Mouse (Mus musculus) stomach, embryonic 16.5 days (tissue): ENCODE data around the gene Gm43638. TPM values are rescaled to one million over a fixed set of nuclear protein-coding genes. Genes with fewer than 3 reads are reported as not detected.

Experiments
- polyA plus RNA-seq: library from polyadenylated mRNA; unstranded; fragments of >200 nt; fragmentation: Nextera tagmentation; extraction: Ambion mirVana; gene quantifications from 2 replicates; pipeline ENCODE4 v1.2.1, GENCODE M21; 2015

Gene Gm43638
- polyA plus RNA-seq, 1 experiment from 2014 or later, result not detected

Other genes with a start within 250 kb of the Gm43638 start
- 0.06 TPM in 1 of 2 replicates, not detected in the other for gene Ugt2b37, start 232.0 kb downstream of the Gm43638 start, polyA plus RNA-seq
- 0.39 and 0.58 TPM in 2 replicates for gene Ugt2a3, start 149.6 kb downstream of the Gm43638 start, polyA plus RNA-seq
- not detected in 2 replicates for gene Ugt2b38, start 62.6 kb downstream of the Gm43638 start, polyA plus RNA-seq
- not detected in 2 replicates for gene Ugt2a2, start 4.5 kb downstream of the Gm43638 start, polyA plus RNA-seq
- not detected in 2 replicates for gene Ugt2a1, start 4.1 kb upstream of the Gm43638 start, polyA plus RNA-seq
- 26.6 and 32.3 TPM in 2 replicates for gene Sult1b1, start 51.4 kb upstream of the Gm43638 start, polyA plus RNA-seq
- gene Sult1d1, start 82.2 kb upstream of the Gm43638 start, polyA plus RNA-seq, result 39.8 and 40.5 TPM in 2 replicates
- 0.10 TPM in 1 of 2 replicates, not detected in the other for gene Sult1e1, start 104.8 kb upstream of the Gm43638 start, polyA plus RNA-seq
- not detected in 2 replicates for gene Csn1s1, start 179.4 kb upstream of the Gm43638 start, polyA plus RNA-seq
- gene Csn2, start 212.8 kb upstream of the Gm43638 start, polyA plus RNA-seq, result not detected in 2 replicates